Mouse (Mus musculus): Measurements from ENCODE around the gene Smad3.

Gene Smad3

GRCm38 (mm10) chr9:63743775-63744174, 14.0 kb downstream of the Smad3 start:
- DNase-seq, result no peak

DNA sequence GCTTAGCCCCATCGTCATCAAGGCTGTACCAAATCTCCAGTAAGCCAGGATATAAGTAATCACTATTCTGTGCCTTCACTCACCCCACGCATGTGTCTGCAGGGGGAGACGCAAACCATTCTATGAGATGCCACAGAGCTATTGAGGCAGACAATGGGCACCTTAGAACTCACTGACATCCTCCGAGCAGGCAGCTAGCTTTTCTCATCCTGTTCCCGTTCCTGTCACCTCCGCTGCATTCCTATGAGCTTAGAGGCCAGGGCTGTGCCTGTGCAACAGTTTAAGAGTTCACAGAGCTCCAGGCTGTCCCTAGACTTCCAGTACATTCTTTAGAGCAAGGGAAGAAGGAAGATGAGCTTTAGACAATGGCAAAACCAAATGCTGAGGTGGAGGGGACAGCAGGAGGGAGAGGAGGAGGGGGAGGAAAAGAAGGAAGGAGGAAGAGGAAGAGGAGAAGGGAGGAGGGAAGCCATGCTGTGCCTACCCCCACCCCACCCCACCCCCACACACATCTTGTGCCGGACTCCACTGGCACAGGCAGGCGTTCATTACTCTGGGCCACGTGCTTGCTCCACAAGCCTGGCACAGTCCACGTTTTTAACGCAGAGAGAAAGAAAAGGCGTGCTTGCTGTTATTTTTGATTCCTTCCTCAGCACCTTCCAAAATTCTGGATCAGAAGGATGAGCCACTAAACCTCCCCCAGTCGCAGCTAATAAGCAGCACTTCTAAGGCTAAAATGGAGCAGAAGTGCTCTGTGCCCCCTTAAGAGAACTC, 14.7 kb downstream of the Smad3 start:
- DNase-seq, result peak; percentile 77

- DNase-seq, result no peak
These were observed 15.5 kb downstream of the Smad3 start for GRCm38 (mm10) chr9:63742318-63742717.

- DNase-seq, result no peak
These were observed 16.0 kb downstream of the Smad3 start for GRCm38 (mm10) chr9:63741792-63742191.

- peak; percentile 66 for DNase-seq
These were observed 17.4 kb downstream of the Smad3 start for GRCm38 (mm10) chr9:63740320-63740841.

DNA sequence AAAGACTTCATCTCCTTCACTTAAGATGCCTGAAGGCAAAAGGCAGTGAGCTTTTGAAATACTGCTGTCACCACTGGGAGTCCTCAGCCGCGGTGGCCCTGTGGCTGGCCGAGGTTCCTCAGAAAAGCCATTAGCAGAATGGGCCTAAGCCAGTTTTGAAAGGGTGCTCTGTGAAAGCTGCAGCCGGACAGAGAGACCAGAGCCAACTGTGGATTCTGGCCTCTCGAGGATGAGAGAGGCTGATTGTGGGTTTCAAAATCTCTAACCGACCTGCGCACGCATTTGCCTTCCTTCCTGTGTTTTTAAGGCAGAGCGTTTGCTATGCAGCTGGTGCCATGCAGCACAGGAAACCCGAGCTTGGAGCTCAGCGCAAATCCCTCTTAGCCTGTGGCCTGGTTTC, 19.0 kb downstream of the Smad3 start:
- no peak for DNase-seq

GRCm38 (mm10) chr9:63738086-63738701, 19.6 kb downstream of the Smad3 start:
- DNase-seq, result no peak

- no peak for DNase-seq
These were observed 20.3 kb downstream of the Smad3 start for GRCm38 (mm10) chr9:63737426-63737931.

DNA sequence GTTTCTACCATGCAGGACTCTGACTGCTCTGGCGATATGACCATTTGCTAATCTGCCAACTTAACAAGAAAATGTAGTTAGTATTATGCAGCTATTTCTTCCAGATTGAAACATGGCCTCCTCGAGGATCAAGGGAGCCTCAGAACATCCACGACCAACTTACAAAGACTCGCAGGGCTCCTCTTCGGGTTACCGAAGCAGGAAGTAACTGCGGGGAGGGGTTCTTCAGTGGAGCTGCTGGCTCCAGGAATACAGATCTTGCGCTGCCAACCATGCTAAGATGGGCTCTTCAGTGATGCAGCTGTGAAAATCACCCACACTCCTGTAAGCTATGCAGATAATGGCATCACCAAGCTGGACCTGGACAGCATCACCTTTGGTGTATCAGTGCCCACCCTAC, 23.5 kb downstream of the Smad3 start:
- DNase-seq, result no peak

DNA sequence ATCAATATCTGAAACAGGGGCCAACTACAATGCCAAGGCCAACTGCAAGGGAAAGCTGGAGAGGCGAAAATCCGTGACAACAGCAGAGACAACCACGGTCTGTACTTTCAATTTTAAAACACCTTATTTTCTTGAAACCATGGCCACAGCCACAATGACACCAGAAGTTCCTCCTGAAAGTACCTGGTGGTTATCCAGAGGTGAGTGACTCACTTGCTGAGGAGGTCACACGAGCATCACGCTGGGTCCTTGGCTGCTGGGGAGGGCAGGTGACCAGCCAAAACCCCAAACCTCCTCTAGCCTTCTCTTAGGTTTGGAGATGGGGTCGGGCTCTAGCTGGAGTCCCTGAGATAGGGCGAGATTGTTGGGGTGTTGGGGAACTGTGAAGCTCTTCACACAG, 25.1 kb downstream of the Smad3 start:
- no peak for DNase-seq

DNA sequence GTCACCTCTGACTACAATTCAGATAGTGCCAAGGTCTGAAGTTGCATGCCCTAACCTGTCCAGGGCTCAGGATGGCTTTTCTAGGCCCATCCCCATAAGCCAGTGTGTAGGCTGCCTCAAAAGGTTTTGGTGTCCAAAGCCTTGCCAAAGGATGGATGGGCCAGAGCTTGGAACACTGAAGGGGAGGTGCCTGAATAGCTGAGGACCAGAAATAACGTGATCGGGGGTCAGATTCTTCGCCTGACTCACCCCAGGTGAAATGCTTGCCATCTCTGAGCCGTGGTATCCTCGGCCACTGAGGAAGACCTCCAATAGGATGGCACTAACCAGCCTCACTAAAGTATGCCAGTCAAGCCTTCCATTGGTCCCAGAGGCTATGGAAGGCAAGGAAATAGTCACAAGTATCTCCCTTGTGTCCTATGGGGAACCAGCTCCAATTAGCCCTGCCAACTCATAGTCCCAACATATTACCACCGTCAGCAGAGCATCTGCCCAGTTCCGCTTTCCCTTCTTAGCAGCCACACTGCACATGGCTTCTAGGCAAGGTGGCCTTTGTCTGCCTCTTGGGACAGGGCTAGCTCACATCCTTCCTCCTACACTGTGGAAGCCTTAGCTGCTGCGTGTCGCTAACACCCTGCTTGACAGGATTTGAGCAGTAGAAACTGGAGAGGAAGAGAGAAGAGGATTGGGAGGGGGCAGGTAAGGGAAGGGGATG, 26.5 kb downstream of the Smad3 start:
- DNase-seq, result no peak

DNA sequence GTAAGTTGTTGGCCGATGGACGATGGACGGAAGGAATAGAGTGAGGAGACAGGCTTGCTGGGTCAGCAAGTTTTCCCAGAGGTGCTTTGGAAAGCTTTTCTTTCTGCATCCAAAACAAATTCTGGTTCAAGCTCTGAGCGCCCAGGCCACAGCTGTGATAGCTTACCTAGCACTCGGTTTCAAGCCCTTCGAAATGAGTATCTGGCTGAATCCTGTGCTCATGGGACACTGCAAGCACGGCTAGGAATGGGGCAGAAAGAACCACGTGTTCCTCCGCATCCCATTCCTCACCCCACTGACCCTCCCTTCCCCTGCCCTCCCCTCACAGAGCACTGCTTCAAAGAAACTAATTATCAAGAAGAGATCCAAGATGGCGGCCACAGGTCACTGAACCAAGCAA, 28.8 kb downstream of the Smad3 start:
- no peak for DNase-seq

- DNase-seq, result no peak
These were observed 30.7 kb downstream of the Smad3 start for GRCm38 (mm10) chr9:63727070-63727469.

- no peak for DNase-seq
These were observed 31.4 kb downstream of the Smad3 start for GRCm38 (mm10) chr9:63726088-63727010.

GRCm38 (mm10) chr9:63724750-63725149, 33.0 kb downstream of the Smad3 start:
- no peak for DNase-seq

DNA sequence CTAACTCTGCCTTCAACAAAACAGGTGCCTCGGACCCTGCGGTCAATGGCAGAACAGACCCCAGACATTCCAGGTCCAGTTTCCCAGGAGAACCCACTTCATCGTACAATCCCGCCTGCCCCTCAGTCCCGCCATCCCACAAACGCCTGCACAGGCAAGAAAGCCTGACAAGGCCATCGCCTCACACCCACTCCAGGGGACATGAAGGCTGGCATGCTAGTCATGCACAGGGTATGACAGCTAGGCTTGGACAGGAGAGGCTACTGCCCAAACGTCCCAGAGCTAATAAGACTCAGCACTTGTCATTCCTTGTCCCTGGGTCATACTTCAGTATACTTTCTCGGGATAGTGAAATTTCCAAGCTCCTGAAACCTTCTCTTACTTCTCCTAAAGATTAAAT, 34.9 kb downstream of the Smad3 start:
- DNase-seq, result no peak

GRCm38 (mm10) chr9:63722350-63722749, 35.4 kb downstream of the Smad3 start:
- peak; percentile 44 for DNase-seq

GRCm38 (mm10) chr9:63721573-63722275, 36.1 kb downstream of the Smad3 start:
- no peak for DNase-seq

DNA sequence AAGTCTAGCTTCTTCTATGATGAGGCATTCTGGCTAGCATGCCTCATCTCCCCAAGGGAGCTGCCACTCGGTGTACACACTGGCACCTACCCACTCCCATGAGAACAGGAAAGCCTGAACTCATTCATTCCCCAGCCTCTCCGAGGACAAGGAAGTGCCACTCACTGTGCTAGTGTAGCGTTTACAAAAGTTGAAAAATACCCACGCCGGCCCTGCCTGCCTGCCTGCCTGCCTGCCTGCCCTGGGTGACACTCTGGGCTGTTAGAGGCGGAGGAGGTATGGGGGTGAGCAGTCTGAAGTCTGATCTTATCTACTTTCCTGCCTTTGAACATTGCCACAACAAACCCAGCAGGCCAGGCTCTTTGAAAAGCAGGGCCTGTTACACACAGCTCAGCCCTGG, 37.1 kb downstream of the Smad3 start:
- DNase-seq, result no peak

- no peak for DNase-seq
These were observed 37.9 kb downstream of the Smad3 start for GRCm38 (mm10) chr9:63719770-63720440.

- DNase-seq, result peak; percentile 68
These were observed 38.9 kb downstream of the Smad3 start for GRCm38 (mm10) chr9:63718735-63719358.

All from right cerebral cortex, adult 18-20 months (tissue).